Mouse (Mus musculus): ENCODE measurements at regions not wholly inside any gene's neighbourhood (a gene's known extent, or its start where the extent isn't known, plus 50 kb on each side); places are given as distances from the start of the nearest gene placed in this dataset.

GRCm38 (mm10) chr6:99792353-99792752 is 66.2 kb upstream of the Prok2 start:
- Histone ChIP-seq H3K4me3 (ENCODE audit: insufficient read depth, poor library complexity, severe bottlenecking) (no peak overlapping the region), H3K79me2 (ENCODE audit: control insufficient read depth, insufficient read depth) (no peaks in the 10 kb centered on the region), H3K27me3 (ENCODE audit: control insufficient read depth, insufficient read depth, insufficient read length) (peaks cover 29% of the 10 kb centered on the region), H3ac (ENCODE audit: control insufficient read depth, insufficient read length, low read depth) (no peak overlapping the region), H3K36me3 (ENCODE audit: control insufficient read depth, insufficient read depth) (no peaks in the 10 kb centered on the region), H3K79me3 (ENCODE audit: low read depth) (no peaks in the 10 kb centered on the region)
- no peak for TF ChIP-seq MYOD1 (IDR thresholded peaks at IDR 0.05; ENCODE audit: control insufficient read depth, insufficient read length, low read depth)
- TF ChIP-seq MYOG (IDR thresholded peaks at IDR 0.05; ENCODE audit: control insufficient read depth, extremely low read depth, insufficient read length): no peak
- TF ChIP-seq FOSL1 (IDR thresholded peaks at IDR 0.05; ENCODE audit: insufficient read depth, low read length, poor library complexity, severe bottlenecking): no peak
- no peak for TF ChIP-seq CEBPB (IDR thresholded peaks at IDR 0.05; ENCODE audit: low read depth)
- no peak for TF ChIP-seq MAX (IDR thresholded peaks at IDR 0.05)
- TF ChIP-seq CTCF (IDR thresholded peaks at IDR 0.05; ENCODE audit: control insufficient read depth, insufficient read depth, insufficient read length): no peak
- no peak for TF ChIP-seq USF1 (IDR thresholded peaks at IDR 0.05; ENCODE audit: low read depth)

GRCm38 (mm10) chr6:99786977-99787376 is 60.8 kb upstream of the Prok2 start:
- no peak for TF ChIP-seq FOSL1 (IDR thresholded peaks at IDR 0.05; ENCODE audit: insufficient read depth, low read length, poor library complexity, severe bottlenecking)
- no peak for TF ChIP-seq MYOD1 (IDR thresholded peaks at IDR 0.05; ENCODE audit: control insufficient read depth, insufficient read length, low read depth)
- TF ChIP-seq CEBPB (IDR thresholded peaks at IDR 0.05; ENCODE audit: low read depth): no peak
- no peak for TF ChIP-seq USF1 (IDR thresholded peaks at IDR 0.05; ENCODE audit: low read depth)
- TF ChIP-seq MYOG (IDR thresholded peaks at IDR 0.05; ENCODE audit: control insufficient read depth, extremely low read depth, insufficient read length): no peak
- no peak for TF ChIP-seq MAX (IDR thresholded peaks at IDR 0.05)
- no peak for TF ChIP-seq CTCF (IDR thresholded peaks at IDR 0.05; ENCODE audit: control insufficient read depth, insufficient read depth, insufficient read length)
- Histone ChIP-seq H3K36me3 (ENCODE audit: control insufficient read depth, insufficient read depth) (no peaks in the 10 kb centered on the region), H3ac (ENCODE audit: control insufficient read depth, insufficient read length, low read depth) (no peak overlapping the region), H3K79me2 (ENCODE audit: control insufficient read depth, insufficient read depth) (no peaks in the 10 kb centered on the region), H3K27me3 (ENCODE audit: control insufficient read depth, insufficient read depth, insufficient read length) (peaks cover 16% of the 10 kb centered on the region), H3K79me3 (ENCODE audit: low read depth) (no peaks in the 10 kb centered on the region), H3K4me3 (ENCODE audit: insufficient read depth, poor library complexity, severe bottlenecking) (no peak overlapping the region)

- Histone ChIP-seq H3K27me3 (ENCODE audit: control insufficient read depth, insufficient read depth, insufficient read length) (peaks cover 17% of the 10 kb centered on the region), H3K36me3 (ENCODE audit: control insufficient read depth, insufficient read depth) (no peaks in the 10 kb centered on the region)
- TF ChIP-seq MYOG (IDR thresholded peaks at IDR 0.05; ENCODE audit: control insufficient read depth, extremely low read depth, insufficient read length) (no peak), MYOD1 (IDR thresholded peaks at IDR 0.05; ENCODE audit: control insufficient read depth, insufficient read length, low read depth) (no peak), CEBPB (IDR thresholded peaks at IDR 0.05; ENCODE audit: low read depth) (no peak)
These were observed 59.0 kb upstream of the Prok2 start for GRCm38 (mm10) chr6:99785212-99785611.

GRCm38 (mm10) chr6:99784804-99785203 is 58.6 kb upstream of the Prok2 start:
- no peaks in the 10 kb centered on the region for H3K79me2 ChIP-seq (ENCODE audit: control insufficient read depth, insufficient read depth)
- TF ChIP-seq CEBPB (IDR thresholded peaks at IDR 0.05; ENCODE audit: low read depth) (no peak), MYOD1 (IDR thresholded peaks at IDR 0.05; ENCODE audit: control insufficient read depth, insufficient read length, low read depth) (no peak), MYOG (IDR thresholded peaks at IDR 0.05; ENCODE audit: control insufficient read depth, extremely low read depth, insufficient read length) (no peak), MAX (IDR thresholded peaks at IDR 0.05) (no peak), USF1 (IDR thresholded peaks at IDR 0.05; ENCODE audit: low read depth) (no peak), CTCF (IDR thresholded peaks at IDR 0.05; ENCODE audit: control insufficient read depth, insufficient read depth, insufficient read length) (no peak), FOSL1 (IDR thresholded peaks at IDR 0.05; ENCODE audit: insufficient read depth, low read length, poor library complexity, severe bottlenecking) (no peak)

More at GRCm38 (mm10) chr6:99785212-99785611, 59.0 kb upstream of the Prok2 start:
- H3ac ChIP-seq (ENCODE audit: control insufficient read depth, insufficient read length, low read depth): no peak overlapping the region
- H3K79me3 ChIP-seq (ENCODE audit: low read depth): no peaks in the 10 kb centered on the region
- H3K79me2 ChIP-seq (ENCODE audit: control insufficient read depth, insufficient read depth): no peaks in the 10 kb centered on the region
- H3K4me3 ChIP-seq (ENCODE audit: insufficient read depth, poor library complexity, severe bottlenecking): no peak overlapping the region

GRCm38 (mm10) chr6:99784285-99784684 is 58.1 kb upstream of the Prok2 start:
- H3K4me3 ChIP-seq (ENCODE audit: insufficient read depth, poor library complexity, severe bottlenecking): no peak overlapping the region
- TF ChIP-seq CEBPB (IDR thresholded peaks at IDR 0.05; ENCODE audit: low read depth) (no peak), MYOG (IDR thresholded peaks at IDR 0.05; ENCODE audit: control insufficient read depth, extremely low read depth, insufficient read length) (no peak), MAX (IDR thresholded peaks at IDR 0.05) (no peak), USF1 (IDR thresholded peaks at IDR 0.05; ENCODE audit: low read depth) (no peak), CTCF (IDR thresholded peaks at IDR 0.05; ENCODE audit: control insufficient read depth, insufficient read depth, insufficient read length) (no peak), MYOD1 (IDR thresholded peaks at IDR 0.05; ENCODE audit: control insufficient read depth, insufficient read length, low read depth) (no peak), FOSL1 (IDR thresholded peaks at IDR 0.05; ENCODE audit: insufficient read depth, low read length, poor library complexity, severe bottlenecking) (no peak)

More at GRCm38 (mm10) chr6:99784804-99785203, 58.6 kb upstream of the Prok2 start:
- no peaks in the 10 kb centered on the region for H3K36me3 ChIP-seq (ENCODE audit: control insufficient read depth, insufficient read depth)
- no peak overlapping the region for H3ac ChIP-seq (ENCODE audit: control insufficient read depth, insufficient read length, low read depth)
- no peaks in the 10 kb centered on the region for H3K79me3 ChIP-seq (ENCODE audit: low read depth)
- peaks cover 19% of the 10 kb centered on the region for H3K27me3 ChIP-seq (ENCODE audit: control insufficient read depth, insufficient read depth, insufficient read length)
- H3K4me3 ChIP-seq (ENCODE audit: insufficient read depth, poor library complexity, severe bottlenecking): no peak overlapping the region

GRCm38 (mm10) chr6:99782996-99783395 is 56.8 kb upstream of the Prok2 start:
- no peak overlapping the region for H3K4me3 ChIP-seq (ENCODE audit: insufficient read depth, poor library complexity, severe bottlenecking)
- H3K36me3 ChIP-seq (ENCODE audit: control insufficient read depth, insufficient read depth): no peaks in the 10 kb centered on the region
- peaks cover 29% of the 10 kb centered on the region for H3K27me3 ChIP-seq (ENCODE audit: control insufficient read depth, insufficient read depth, insufficient read length)
- no peaks in the 10 kb centered on the region for H3K79me3 ChIP-seq (ENCODE audit: low read depth)
- TF ChIP-seq MAX (IDR thresholded peaks at IDR 0.05) (no peak), MYOD1 (IDR thresholded peaks at IDR 0.05; ENCODE audit: control insufficient read depth, insufficient read length, low read depth) (no peak), USF1 (IDR thresholded peaks at IDR 0.05; ENCODE audit: low read depth) (no peak), FOSL1 (IDR thresholded peaks at IDR 0.05; ENCODE audit: insufficient read depth, low read length, poor library complexity, severe bottlenecking) (no peak), MYOG (IDR thresholded peaks at IDR 0.05; ENCODE audit: control insufficient read depth, extremely low read depth, insufficient read length) (no peak), CTCF (IDR thresholded peaks at IDR 0.05; ENCODE audit: control insufficient read depth, insufficient read depth, insufficient read length) (no peak)
- no peak overlapping the region for H3ac ChIP-seq (ENCODE audit: control insufficient read depth, insufficient read length, low read depth)
- H3K79me2 ChIP-seq (ENCODE audit: control insufficient read depth, insufficient read depth): no peaks in the 10 kb centered on the region

More at GRCm38 (mm10) chr6:99784285-99784684, 58.1 kb upstream of the Prok2 start:
- Histone ChIP-seq H3K79me3 (ENCODE audit: low read depth) (no peaks in the 10 kb centered on the region), H3ac (ENCODE audit: control insufficient read depth, insufficient read length, low read depth) (no peak overlapping the region), H3K27me3 (ENCODE audit: control insufficient read depth, insufficient read depth, insufficient read length) (peaks cover 24% of the 10 kb centered on the region), H3K79me2 (ENCODE audit: control insufficient read depth, insufficient read depth) (no peaks in the 10 kb centered on the region), H3K36me3 (ENCODE audit: control insufficient read depth, insufficient read depth) (no peaks in the 10 kb centered on the region)

All from C2C12 (cell line).